Mouse (Mus musculus) kidney, postnatal 0 days (tissue): ENCODE results near the gene Ttll1. TPM values are rescaled to one million over a fixed set of nuclear protein-coding genes. Genes with fewer than 3 reads are reported as not detected.

ENCODE experiments used
- ATAC-seq: fragments of 200-750 bp; cut with Nextera tagmentation; replicated peaks from 2 replicates; pipeline ENCODE4 v1.8.0; 2017; ENCODE audit warnings: low read depth, moderate number of reproducible peaks, moderate TSS enrichment, moderate library complexity; ENCODE audit not compliant: low FRiP score
- DNase-seq: peaks from one replicate; pipeline ENCODE4 v3.0.0-alpha.2; 2016; ENCODE audit warnings: low spot score
- H3K27ac ChIP-seq: fragments of 300-500 bp; sonication (generic); 2 replicates; pipeline ENCODE4 v1.5.1; 2014; ENCODE audit warnings: mild to moderate bottlenecking
- H3K27me3 ChIP-seq: fragments of 300-500 bp; sonication (generic); 2 replicates; pipeline ENCODE4 v1.6.1; 2014; ENCODE audit warnings: low read length, mixed read lengths; ENCODE audit not compliant: insufficient read depth
- H3K36me3 ChIP-seq: fragments of 300-500 bp; sonication (generic); 2 replicates; pipeline ENCODE4 v1.6.1; 2014; ENCODE audit warnings: low read length, mixed read lengths; ENCODE audit not compliant: insufficient read depth
- H3K4me1 ChIP-seq: fragments of 300-500 bp; sonication (generic); replicated peaks from 2 replicates; pipeline ENCODE4 v1.6.1; 2014; ENCODE audit warnings: antibody characterized with exemption, low read length, mixed read lengths; ENCODE audit not compliant: insufficient read depth
- H3K4me2 ChIP-seq: fragments of 300-500 bp; sonication (generic); 2 replicates; pipeline ENCODE4 v1.6.1; 2014; ENCODE audit warnings: mild to moderate bottlenecking, low read length, moderate library complexity, mixed read lengths
- H3K4me3 ChIP-seq: fragments of 300-500 bp; sonication (generic); replicated peaks from 2 replicates; pipeline ENCODE4 v1.5.1; 2014; ENCODE audit warnings: low read depth, low read length
- H3K9ac ChIP-seq: fragments of 300-500 bp; sonication (generic); 2 replicates; pipeline ENCODE4 v1.6.1; 2014; ENCODE audit warnings: low read depth, low read length
- H3K9me3 ChIP-seq: fragments of 300-500 bp; sonication (generic); replicated peaks from 2 replicates; pipeline ENCODE4 v1.6.1; 2016; ENCODE audit warnings: low read length, inconsistent platforms, mixed read lengths
- CTCF ChIP-seq: IDR thresholded peaks from 2 replicates; pipeline ENCODE4 v1.5.1; 2016; ENCODE audit warnings: antibody characterized with exemption, low read depth, mild to moderate bottlenecking, moderate library complexity
- WGBS: fragments of 180-500 bp; shearing (Covaris S2); extraction: QIAGEN DNeasy Blood & Tissue Kit; methylation state at CpG from one replicate; pipeline ENCODE4 v1.1.7; 2014; 5-methylcytosine and 5-hydroxymethylcytosine counted together
- microRNA-seq: library from miRNA; unstranded; fragments of <30 nt; microRNA quantifications from one replicate; pipeline ENCODE4, GENCODE M21; 2016
- polyA plus RNA-seq: library from polyadenylated mRNA; unstranded; fragments of >200 nt; fragmentation: Nextera tagmentation; extraction: Ambion mirVana; gene quantifications from 2 replicates; pipeline ENCODE4 v1.2.1, GENCODE M21; 2015

The Ttll1 gene
- polyA plus RNA-seq, 1 experiment from 2014 or later = 16.6 TPM

DNA sequence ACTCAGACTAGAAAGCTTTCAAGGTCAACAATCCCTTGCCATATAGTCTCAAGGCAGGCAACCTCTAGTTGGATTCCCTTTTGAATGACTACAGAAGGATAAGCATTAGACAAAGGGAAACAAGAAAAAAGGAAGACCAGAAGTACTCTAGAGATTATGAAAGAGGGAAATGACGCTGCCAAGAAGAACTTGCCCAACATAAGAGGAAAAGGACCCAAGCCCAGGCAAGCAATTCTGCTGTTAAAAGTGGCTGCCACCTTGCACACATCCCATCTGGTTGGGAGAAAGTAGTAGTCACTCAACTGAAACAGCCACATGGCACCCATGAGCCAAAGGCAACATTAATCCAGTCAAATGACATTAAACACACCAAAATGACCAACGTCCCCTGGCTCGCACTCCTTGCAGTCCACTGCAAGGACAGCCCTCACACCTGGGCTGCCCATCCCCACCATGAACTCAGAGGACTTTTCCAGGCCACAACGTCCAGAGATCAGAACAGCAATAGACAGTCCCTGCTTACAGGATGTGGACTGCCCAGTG is 68.1 kb downstream of the Ttll1 start:
- no peak for TF ChIP-seq CTCF
- DNase-seq = no peak
- 71% methylated on average over 4 of the region's 4 CpGs for WGBS

DNA sequence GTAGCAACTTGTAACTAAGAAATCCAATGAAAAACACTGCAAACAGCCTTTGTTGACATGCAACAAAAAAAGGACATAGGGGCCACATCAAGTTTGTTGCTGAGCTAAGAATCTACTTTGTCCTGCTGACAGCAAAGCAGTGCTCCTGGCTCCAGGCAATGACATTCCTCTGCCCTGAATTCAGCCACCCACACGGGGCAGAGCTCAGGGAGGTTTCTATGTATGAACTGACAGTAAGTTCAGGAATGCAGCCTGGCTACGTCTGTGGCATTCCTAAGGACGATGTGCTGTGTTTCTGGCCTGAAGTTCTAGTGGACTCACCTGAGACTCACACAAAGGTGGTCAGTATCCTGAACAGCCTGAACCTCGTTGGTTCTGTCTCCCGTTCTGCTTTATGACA is 70.0 kb downstream of the Ttll1 start:
- Histone ChIP-seq H3K9me3 (no peaks in the 10 kb centered on the region), H3K9ac (no peak overlapping the region), H3K4me2 (no peak overlapping the region), H3K4me1 (peaks cover 12% of the 10 kb centered on the region; the same call in 1 of the 2 replicates), H3K27me3 (no peaks in the 10 kb centered on the region), H3K27ac (peak overlapping the region; percentile 40; the same call in 1 of the 2 replicates), H3K36me3 (no peaks in the 10 kb centered on the region), H3K4me3 (no peak overlapping the region)
- ATAC-seq (no peak), DNase-seq (no peak)
- WGBS = 56% methylated on average over 5 of the region's 5 CpGs
- TF ChIP-seq CTCF = no peak

More for the DNA sequence above, 68.1 kb downstream of the Ttll1 start:
- no peak overlapping the region for H3K4me3 ChIP-seq
- H3K9me3 ChIP-seq = no peaks in the 10 kb centered on the region
- no peak for ATAC-seq
- H3K27me3 ChIP-seq = no peaks in the 10 kb centered on the region
- no peak overlapping the region for H3K9ac ChIP-seq
- peaks cover 15% of the 10 kb centered on the region; the same call in 1 of the 2 replicates for H3K4me1 ChIP-seq
- H3K4me2 ChIP-seq = no peak overlapping the region
- H3K27ac ChIP-seq = no peak overlapping the region
- H3K36me3 ChIP-seq = no peaks in the 10 kb centered on the region

DNA sequence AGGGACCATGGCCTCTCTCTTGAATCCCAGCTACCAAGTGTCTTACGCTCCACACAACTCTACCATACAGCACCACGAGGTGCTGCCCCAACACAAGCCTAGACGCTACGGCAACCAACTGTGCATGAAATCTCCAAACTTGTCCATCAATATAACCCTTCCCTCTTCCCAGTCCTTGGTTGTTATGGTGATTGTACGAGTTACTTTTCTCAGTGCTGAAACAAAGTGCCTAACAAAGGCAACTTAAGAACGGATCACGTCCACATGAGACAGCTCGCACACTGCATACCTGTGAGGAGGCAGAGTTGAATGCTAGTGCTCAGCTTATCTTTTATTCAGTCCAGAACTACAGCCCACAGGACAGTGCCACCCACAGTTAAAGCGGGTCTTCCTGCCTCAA is 74.2 kb downstream of the Ttll1 start:
- H3K9ac ChIP-seq = no peak overlapping the region
- H3K27ac ChIP-seq = no peak overlapping the region
- no peak overlapping the region for H3K4me2 ChIP-seq
- no peaks in the 10 kb centered on the region for H3K27me3 ChIP-seq
- ATAC-seq = no peak
- no peaks in the 10 kb centered on the region for H3K9me3 ChIP-seq
- no peak for TF ChIP-seq CTCF
- peaks cover 28% of the 10 kb centered on the region for H3K4me1 ChIP-seq
- DNase-seq = no peak
- no peak overlapping the region for H3K4me3 ChIP-seq
- 90% methylated on average over 9 of the region's 9 CpGs for WGBS
- no peaks in the 10 kb centered on the region for H3K36me3 ChIP-seq

DNA sequence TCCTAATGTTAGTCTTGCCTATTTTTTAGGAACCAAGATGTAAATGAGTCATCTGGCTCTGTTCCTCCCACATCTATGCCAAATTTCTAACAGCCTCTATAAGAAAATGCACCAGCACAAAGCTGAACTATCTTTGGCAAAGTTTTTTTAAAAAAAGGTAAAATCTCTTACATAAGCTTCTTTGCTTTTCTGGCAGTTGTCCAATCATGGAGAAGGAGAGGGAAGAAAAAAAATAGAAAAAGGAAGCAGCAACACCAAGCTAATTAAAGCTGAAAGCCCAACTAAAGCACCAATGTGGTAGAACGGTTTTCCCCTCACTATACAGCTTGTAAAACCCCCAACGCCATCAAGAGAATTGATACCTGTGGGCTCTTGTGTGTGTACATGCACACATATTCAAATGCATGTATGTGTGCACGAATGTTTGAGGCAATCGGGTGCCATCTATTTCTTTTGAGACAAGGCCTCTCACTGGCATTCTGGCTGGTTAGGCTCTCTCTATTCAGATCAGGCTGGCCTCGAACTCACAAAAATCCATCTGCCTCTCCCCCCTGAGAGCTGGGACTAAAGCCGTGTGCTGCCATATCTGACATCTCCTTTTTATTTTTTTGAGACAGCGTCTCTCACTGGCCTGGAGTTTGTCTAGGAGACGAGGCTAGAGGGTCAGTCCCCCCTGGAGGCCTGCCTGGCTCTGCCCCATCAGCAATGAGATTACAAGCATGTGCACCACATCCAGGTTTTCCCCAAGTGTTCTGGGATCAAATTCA is 75.2 kb downstream of the Ttll1 start:
- 72% methylated on average over 8 of the region's 8 CpGs for WGBS
- Histone ChIP-seq H3K36me3 (no peaks in the 10 kb centered on the region), H3K9ac (no peak overlapping the region), H3K4me2 (no peak overlapping the region), H3K4me1 (peaks cover 27% of the 10 kb centered on the region), H3K27me3 (no peaks in the 10 kb centered on the region), H3K9me3 (no peaks in the 10 kb centered on the region), H3K4me3 (no peak overlapping the region), H3K27ac (no peak overlapping the region)
- DNase-seq = no peak
- no peak for TF ChIP-seq CTCF
- no peak for ATAC-seq

DNA sequence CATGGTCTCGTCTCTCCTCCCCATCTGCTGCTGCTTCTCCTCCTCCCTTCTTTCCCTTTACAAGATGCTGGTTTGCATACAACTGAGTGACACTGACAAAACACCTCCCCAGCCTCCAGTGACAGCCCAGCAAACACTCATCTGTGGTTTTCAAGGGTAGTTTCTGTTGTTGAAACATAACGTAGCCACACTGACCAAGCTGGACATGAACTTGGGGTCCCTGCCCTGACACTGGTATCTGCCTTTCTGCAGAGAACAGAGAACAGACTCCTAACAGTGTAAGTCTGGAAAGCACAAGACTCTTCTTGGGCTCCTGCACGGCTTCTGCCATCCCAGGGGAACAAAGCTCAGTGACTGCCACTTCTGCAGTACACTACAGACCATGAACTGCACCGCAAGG is 76.0 kb downstream of the Ttll1 start:
- H3K9me3 ChIP-seq = no peaks in the 10 kb centered on the region
- DNase-seq = no peak
- ATAC-seq = no peak
- no peak overlapping the region for H3K4me2 ChIP-seq
- no peaks in the 10 kb centered on the region for H3K27me3 ChIP-seq
- TF ChIP-seq CTCF = no peak
- no peak overlapping the region for H3K9ac ChIP-seq
- peaks cover 27% of the 10 kb centered on the region for H3K4me1 ChIP-seq
- no peak overlapping the region for H3K4me3 ChIP-seq
- H3K27ac ChIP-seq = peak overlapping the region; percentile 4; the same call in 1 of the 2 replicates
- 78% methylated on average over 4 of the region's 4 CpGs for WGBS
- H3K36me3 ChIP-seq = no peaks in the 10 kb centered on the region

Small RNA genes lying within 50 kb of the gene (microRNA-seq; reads per million reads assigned to microRNA genes)
- gene Gm24575 = not detected

Other genes with a start within 250 kb of the Ttll1 start
- gene Arfgap3, start 160.6 kb downstream of the Ttll1 start, polyA plus RNA-seq = 36.2 and 40.9 TPM in 2 replicates
- gene Pacsin2, start 46.3 kb downstream of the Ttll1 start, polyA plus RNA-seq = 61.3 and 68.5 TPM in 2 replicates
- 14.1 and 16.1 TPM in 2 replicates for gene Bik, start 16.0 kb upstream of the Ttll1 start, polyA plus RNA-seq
- 159 and 169 TPM in 2 replicates for gene Tspo, start 52.7 kb upstream of the Ttll1 start, polyA plus RNA-seq
- gene Mcat, start 52.9 kb upstream of the Ttll1 start, polyA plus RNA-seq = 37.6 and 41.2 TPM in 2 replicates
- gene Ttll12, start 84.3 kb upstream of the Ttll1 start, polyA plus RNA-seq = 22.4 and 25.1 TPM in 2 replicates
- 3.0 and 3.3 TPM in 2 replicates for gene Scube1, start 214.1 kb upstream of the Ttll1 start, polyA plus RNA-seq